Mouse (Mus musculus) bone marrow, adult 2 months (tissue): ENCODE data around the gene Piwil4.

Experiments
- CTCF ChIP-seq: fragments of 200-500 bp; IDR thresholded peaks from 2 replicates; pipeline ENCODE4 v1.5.1; 2011; ENCODE audit warnings: low read length, control low read depth; ENCODE audit not compliant: control insufficient read depth, insufficient read depth
- POLR2A ChIP-seq: fragments of 200-500 bp; IDR thresholded peaks from 2 replicates; pipeline ENCODE4 v1.6.1; 2011; ENCODE audit warnings: low read depth, mild to moderate bottlenecking, control low read depth, low read length, borderline replicate concordance; ENCODE audit not compliant: control insufficient read depth

DNA sequence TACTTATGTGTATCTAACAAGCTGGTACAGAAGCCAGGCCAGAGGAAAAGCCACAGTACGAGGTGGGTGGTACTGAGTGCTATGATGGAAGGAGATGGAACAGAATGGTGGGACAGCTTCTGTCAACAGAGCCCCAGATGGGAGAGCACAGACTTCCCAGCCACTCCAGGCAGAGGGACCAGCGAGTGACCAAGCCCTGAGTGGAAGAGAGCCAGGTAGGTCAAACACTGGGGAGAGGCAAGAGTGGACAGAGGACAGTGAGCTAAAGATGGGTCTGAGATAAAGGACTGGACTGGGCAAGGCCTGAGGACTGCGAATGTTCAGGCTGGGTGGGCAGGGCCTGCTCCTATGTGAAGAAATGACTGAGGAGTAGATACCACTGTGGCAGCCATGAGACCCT, 72.2 kb downstream of the Piwil4 start:
- no peak for TF ChIP-seq POLR2A
- no peak for TF ChIP-seq CTCF
